Mouse (Mus musculus) kidney, adult 9 months (tissue): ENCODE measurements around the gene Ddx47.

Experiments
- DNase-seq: peaks from one replicate; pipeline ENCODE4 v3.0.0; 2022

The Ddx47 gene

GRCm38 (mm10) chr6:135017211-135017610 lies 5.8 kb downstream of the Ddx47 start:
- no peak for DNase-seq

- DNase-seq, result no peak
Measured at GRCm38 (mm10) chr6:135019564-135019963, 8.2 kb downstream of the Ddx47 start.

DNA sequence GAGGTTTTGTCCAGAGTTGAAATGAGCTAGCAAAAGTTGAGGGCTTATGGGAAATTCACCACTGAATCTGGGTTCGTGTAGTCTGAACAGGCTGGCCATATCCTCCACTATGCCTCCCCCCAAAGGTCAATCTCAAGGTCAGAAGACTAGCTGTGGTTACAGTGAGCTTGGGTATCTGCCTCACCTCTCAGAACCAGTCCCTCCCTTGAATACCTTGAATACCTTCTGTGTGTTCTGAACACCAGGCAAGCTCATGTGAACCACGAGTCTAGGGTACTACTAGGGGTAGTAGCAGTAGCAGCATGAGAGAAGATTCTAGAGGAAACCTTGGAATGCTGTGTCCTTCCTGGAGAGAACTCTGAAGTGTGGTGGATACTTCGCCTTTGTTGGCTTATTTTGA lies 10.2 kb downstream of the Ddx47 start:
- no peak for DNase-seq

GRCm38 (mm10) chr6:135023379-135023778 lies 12.0 kb downstream of the Ddx47 start:
- DNase-seq, result no peak

DNA sequence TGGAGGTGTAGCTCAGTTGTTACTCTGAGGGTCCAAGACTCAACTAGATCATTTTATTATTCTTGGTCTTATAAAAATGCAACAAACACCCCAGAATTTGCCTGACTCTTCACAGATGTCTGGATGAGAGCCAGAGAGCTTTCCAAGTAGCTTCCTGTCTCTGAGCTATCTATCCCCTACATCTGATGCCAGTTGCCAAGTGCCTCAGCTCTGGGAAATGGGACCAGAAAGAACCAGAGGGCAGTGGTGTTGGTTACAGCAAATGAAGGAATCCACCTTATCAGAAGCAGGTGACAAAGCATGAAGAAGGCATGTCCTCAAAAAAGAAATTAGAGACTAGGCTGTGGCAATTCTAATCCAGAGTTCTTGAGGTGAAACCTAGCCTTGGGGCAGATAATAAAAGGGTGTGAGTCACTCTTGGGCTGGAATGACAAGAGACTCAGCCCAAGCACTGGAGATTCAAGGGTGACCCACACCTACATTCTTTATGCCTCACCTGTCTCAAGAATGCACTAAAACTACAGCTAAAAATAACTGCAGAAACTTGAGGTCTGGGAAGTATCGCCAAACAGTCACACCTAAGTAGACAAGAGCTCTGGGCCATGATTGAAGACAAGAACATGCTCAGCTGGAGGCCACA lies 13.5 kb downstream of the Ddx47 start:
- DNase-seq, result no peak

DNA sequence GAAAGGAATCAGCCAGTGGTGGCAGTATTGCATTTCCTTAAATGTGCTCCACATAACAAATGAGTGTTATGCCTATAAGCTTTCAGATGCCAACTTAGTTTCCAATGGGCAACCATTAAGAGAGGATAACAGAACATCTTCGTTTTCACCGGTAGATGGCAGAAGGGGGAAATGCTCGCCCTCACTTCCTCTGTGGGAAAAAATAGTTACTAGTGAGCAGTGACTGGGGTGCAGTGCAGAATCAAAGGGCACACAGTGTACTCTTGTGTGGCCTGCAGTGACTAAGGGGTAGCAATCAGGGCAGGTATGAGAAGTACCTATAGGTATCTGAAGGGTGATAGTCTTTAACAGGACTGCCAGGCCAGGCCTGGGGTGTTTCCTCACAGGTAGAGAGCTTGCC lies 14.8 kb downstream of the Ddx47 start:
- DNase-seq, result peak; percentile 64

DNA sequence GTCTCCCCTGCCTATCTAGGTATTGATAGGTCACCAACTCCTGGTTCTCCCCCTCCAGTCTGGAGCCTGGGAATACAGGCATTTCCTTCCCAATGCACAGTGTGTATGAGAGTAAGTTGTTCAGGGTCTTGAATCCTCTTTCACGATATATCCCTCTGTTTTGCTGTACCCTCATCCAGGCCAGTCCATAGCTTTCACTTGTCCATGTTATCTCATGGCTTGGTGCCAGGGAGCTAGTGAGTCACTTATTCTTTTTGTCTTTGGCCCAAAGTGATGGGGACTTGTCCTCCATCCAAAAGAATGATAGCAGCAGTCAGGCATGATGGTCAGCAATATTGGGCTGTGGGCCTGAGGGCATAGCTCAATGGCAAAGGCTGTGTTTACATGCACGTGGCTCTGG lies 15.3 kb downstream of the Ddx47 start:
- DNase-seq, result no peak

DNA sequence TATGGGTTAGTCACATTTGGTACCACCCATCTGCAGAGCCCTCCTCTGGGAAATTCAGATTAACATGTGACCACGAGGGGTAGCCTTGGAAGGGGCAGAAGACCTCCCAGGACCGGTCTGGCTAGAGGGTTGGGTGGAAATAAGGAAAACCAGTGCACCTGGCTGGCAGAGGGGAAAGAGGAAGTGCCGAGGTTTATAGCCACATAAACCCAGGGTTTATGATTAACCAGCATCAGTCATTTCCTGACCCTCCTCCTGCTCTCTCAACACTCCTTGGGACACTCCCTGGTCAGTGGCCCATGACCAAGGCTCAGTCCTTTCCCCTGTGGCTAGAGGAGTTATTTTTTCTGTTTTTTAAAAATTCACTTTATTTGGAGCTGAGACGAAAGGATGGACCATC lies 17.8 kb downstream of the Ddx47 start:
- DNase-seq, result peak; percentile 81

DNA sequence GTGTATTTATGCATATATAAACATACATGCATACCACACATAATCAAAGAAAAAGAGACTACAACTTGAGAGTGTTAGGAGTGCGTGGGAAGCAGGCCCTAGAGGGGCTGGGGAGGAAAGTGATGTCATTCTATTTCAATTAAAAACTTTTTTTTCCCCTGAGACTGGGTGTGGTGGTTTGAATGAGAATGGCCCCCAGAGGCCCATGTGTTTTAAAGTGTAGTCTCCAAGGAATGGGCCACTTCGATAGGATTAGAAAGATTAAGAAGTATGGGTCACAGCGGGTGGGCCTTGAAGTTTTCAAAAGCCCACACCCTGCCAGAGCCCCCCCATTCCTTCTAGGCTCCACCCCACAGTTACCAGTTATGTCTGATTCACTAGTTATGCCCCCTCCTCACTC lies 27.3 kb downstream of the Ddx47 start:
- no peak for DNase-seq

GRCm38 (mm10) chr6:135040275-135040871 lies 29.0 kb downstream of the Ddx47 start:
- peak; percentile 18 for DNase-seq

GRCm38 (mm10) chr6:135041930-135042329 lies 30.5 kb downstream of the Ddx47 start:
- DNase-seq, result no peak

GRCm38 (mm10) chr6:135047276-135047675 lies 35.9 kb downstream of the Ddx47 start:
- no peak for DNase-seq

DNA sequence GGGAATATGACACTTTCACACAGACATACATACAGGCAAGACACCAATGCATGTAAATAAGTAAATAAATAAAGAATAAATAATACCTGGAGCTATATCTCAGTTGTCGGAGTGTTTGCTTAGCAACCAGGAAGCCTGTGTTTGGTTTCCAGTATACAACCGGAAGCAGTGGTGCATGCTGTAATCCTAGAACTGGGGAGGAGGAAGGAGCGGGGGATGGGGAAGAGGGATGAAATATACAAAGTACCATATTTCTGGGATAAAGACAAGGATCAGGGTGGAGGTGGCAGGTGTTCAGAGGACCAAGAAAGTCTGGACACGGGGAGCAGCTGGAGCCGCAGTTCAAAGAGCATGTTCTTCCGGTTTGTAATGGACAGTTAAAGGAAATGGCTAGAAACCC lies 37.1 kb downstream of the Ddx47 start:
- DNase-seq, result no peak

DNA sequence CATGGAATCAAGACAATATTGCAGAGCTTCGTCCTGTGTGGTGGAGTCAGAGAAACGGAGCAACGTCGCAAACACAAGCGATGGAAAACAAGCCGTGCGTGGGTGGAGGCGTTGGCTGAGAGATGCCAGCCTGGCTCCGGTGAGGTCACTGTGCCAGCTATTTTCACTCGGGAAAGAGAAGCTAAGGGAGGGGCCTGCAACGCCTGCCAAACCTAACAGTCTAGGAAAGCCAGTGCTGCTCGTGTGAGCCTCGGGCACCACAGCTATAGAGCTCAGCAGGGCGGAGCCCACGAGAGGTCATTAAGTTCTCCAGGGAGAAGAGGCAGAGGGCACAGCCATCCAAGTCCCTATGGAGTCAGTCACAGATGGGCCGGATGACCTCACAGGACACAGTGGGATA lies 37.5 kb downstream of the Ddx47 start:
- DNase-seq, result no peak

- DNase-seq, result no peak
Measured at GRCm38 (mm10) chr6:135053789-135054188, 42.4 kb downstream of the Ddx47 start.

DNA sequence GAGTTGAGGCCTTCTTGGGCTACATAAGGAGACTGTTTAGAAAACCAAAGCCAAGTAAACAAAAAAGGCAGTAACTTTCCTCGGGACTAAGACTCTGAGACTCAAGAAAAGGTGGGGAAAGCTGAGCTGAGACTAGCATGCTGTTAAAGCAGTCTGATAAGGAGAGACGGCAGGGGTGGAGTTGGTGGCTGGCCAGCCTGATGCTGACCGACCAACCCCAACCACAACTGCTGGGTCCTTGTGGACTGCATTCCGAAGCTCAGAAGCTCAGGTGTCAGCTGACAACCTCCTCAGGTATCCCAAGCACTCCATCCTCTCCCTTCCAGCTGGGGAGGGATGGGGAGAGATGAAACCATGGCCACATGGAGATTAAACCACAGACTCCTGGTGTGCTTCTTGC lies 44.5 kb downstream of the Ddx47 start:
- no peak for DNase-seq

GRCm38 (mm10) chr6:135060728-135061127 lies 49.3 kb downstream of the Ddx47 start:
- no peak for DNase-seq

DNA sequence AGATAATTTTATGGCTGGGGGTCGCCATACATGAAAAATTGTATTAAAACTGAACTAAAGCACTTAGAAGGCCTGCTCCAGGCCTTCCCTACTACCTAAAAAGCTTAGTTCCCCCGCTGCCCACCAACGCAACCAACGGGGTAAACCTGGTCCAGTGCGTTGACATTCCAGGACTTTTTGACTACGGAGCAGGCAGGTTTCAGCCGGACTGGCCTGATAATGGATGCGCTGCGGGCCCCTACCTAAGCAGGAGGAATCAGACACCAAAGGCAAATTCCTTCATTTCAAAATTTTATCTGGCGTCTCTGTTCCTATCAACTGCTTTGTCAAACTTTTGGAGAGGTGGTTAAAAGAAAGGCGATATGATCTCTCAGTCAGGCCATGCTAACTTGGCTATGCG lies 53.2 kb downstream of the Ddx47 start:
- DNase-seq, result no peak

- DNase-seq, result peak; percentile 46
Measured at GRCm38 (mm10) chr6:135065236-135065957, 54.0 kb downstream of the Ddx47 start, which contains the start of gene Gprc5a. Gene Gprc5a, plus strand, starts transcription at chr6:135065651.

DNA sequence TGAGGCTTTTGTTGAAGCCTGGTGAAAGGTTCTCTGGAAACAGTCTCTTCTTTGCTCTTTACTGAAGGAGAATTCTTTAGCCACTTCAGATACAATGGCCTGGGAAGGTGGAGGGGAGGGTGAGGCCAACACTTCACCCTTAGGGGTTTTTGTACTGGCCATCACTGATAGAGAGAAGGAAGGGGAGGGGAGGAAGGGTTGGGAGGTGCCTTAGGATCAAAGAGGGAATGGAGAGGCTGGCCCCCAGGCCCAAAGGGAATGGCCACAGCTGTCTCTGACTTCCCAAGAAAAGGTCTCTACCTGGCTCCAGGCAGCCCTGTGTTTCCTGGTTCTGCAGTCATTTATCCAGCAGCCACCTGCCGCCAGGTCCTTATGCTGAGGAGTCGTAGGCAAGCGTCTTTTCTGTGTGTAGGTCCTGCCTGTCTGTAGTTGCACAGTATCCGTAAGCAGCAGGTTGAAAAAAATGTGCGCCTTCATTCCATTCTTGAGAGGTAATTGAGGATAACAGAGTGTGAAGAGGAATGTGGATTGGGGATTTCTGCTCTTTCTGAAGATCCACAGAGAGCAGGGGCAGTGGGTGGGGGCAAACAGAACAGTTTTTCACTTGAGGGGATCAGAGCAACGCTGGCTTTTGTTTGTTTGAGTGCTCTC lies 55.5 kb downstream of the Ddx47 start:
- no peak for DNase-seq

DNA sequence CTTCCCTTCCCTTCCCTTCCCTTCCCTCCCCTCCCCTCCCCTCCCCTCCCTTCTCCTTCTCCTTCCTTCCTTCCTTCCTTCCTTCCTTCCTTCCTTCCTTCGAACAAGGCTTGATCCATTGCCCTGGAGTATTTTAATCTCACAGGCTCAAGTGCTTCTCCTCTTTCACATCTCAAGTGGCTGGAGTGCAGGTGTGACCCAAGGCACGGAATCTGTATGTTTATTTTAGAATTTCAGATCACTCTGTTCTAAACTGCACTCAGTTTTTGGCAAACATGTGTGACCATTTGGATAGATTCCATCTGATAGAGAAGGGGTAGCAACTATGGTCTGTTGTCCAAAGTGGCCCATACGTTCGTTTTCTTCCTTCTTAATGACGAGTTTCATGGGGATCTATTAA lies 56.8 kb downstream of the Ddx47 start:
- DNase-seq, result no peak

GRCm38 (mm10) chr6:135069856-135070255 lies 58.4 kb downstream of the Ddx47 start:
- DNase-seq, result no peak

DNA sequence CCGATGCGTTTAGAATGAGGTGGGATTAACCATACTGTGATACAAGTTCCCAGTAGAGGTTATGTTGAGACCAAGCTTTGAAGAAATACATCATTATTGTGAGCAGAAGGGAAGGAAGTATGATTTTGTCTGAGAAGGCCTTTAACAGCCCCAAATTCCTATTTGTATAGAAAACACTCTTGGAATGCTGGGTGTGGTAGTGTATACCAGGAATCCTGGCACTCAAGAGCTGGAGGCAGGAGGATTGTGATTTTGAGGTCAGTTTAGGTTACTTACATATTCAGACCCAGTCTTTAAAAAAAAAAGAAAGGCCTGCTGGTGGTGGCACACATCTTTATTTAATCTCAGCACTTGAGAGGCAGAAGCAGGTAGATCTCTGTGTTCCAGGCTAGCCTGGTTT lies 58.9 kb downstream of the Ddx47 start:
- DNase-seq, result no peak
